Mouse (Mus musculus) ES-E14 (cell line): Measurements from ENCODE around the gene Bri3bp. TPM values are rescaled to one million over a fixed set of nuclear protein-coding genes. Genes with fewer than 3 reads are reported as not detected.
"Not testable (repeated sequence)": the region's sequence is repeated elsewhere in the genome, so short reads cannot be mapped to it uniquely, and the experiment has no call there.

Source experiments
- DNase-seq: peaks from one replicate; pipeline ENCODE4 v3.0.0-alpha.2; 2013; ENCODE audit warnings: low read depth, low spot score
- H3K27ac ChIP-seq: 2 replicates; pipeline ENCODE4 v1.5.1; 2012; ENCODE audit warnings: low read depth, mild to moderate bottlenecking, low read length, moderate library complexity, mixed read lengths; ENCODE audit not compliant: poor library complexity, insufficient read depth, severe bottlenecking
- H3K36me3 ChIP-seq: 2 replicates; pipeline ENCODE4 v1.6.1; 2012; ENCODE audit warnings: mild to moderate bottlenecking, low read length, moderate library complexity, mixed read lengths; ENCODE audit not compliant: control insufficient read depth, poor library complexity, insufficient read depth, severe bottlenecking
- H3K4me1 ChIP-seq, 2 experiments: fragments of 150-350 bp in 1 of 2; sonication (generic) in 1 of 2; 2 replicates each; pipeline ENCODE4 v1.6.1; 2012; ENCODE audit warnings: low read length in 2 of 2, mild to moderate bottlenecking in 1 of 2, mixed read lengths in 1 of 2; ENCODE audit not compliant: control insufficient read depth in 2 of 2, insufficient read depth in 2 of 2, poor library complexity in 1 of 2
- H3K4me3 ChIP-seq, 2 experiments: fragments of 150-350 bp in 1 of 2; sonication (generic) in 1 of 2; 2 replicates each; pipeline ENCODE4 v1.5.1; 2012; ENCODE audit warnings: low read length in 2 of 2, low read depth in 1 of 2, mild to moderate bottlenecking in 1 of 2, mixed read lengths in 1 of 2; ENCODE audit not compliant: insufficient read depth in 1 of 2, poor library complexity in 1 of 2, severe bottlenecking in 1 of 2
- H3K9ac ChIP-seq: 2 replicates; pipeline ENCODE4 v1.6.1; 2012; ENCODE audit warnings: low read depth, mild to moderate bottlenecking, low read length, mixed read lengths; ENCODE audit not compliant: poor library complexity, insufficient read depth, severe bottlenecking
- H3K9me3 ChIP-seq: fragments of 150-350 bp; sonication (generic); 2 replicates; pipeline ENCODE4 v1.6.1; 2012; ENCODE audit warnings: low read depth, mild to moderate bottlenecking, low read length; ENCODE audit not compliant: control insufficient read depth, insufficient read depth
- CHD2 ChIP-seq: IDR thresholded peaks from 2 replicates; pipeline ENCODE4 v1.6.1; 2014; ENCODE audit warnings: mild to moderate bottlenecking, low read depth, low read length, inconsistent platforms
- HCFC1 ChIP-seq: IDR thresholded peaks from 2 replicates; pipeline ENCODE4 v1.6.1; 2012; ENCODE audit warnings: low read length, inconsistent platforms, borderline replicate concordance; ENCODE audit not compliant: insufficient read depth
- MAFK ChIP-seq: IDR thresholded peaks from 2 replicates; pipeline ENCODE4 v1.6.1; 2014; ENCODE audit warnings: mild to moderate bottlenecking, low read depth, low read length, inconsistent platforms; ENCODE audit not compliant: insufficient read depth
- ZC3H11A ChIP-seq: IDR thresholded peaks from 2 replicates; pipeline ENCODE4 v1.6.1; 2012; ENCODE audit warnings: low read depth, mild to moderate bottlenecking, inconsistent platforms, low read length, borderline replicate concordance
- ZNF384 ChIP-seq: IDR thresholded peaks from 2 replicates; pipeline ENCODE4 v1.6.1; 2012; ENCODE audit warnings: low read depth, low read length, inconsistent platforms
- in situ Hi-C, 2 experiments: fragments of 600-800 bp; cut with MboI; formaldehyde crosslinking; loops; one replicate each; pipeline ENCODE4 v1.15.1; 2025; ENCODE audit warnings: low sequenced_read_pairs in 2 of 2, inconsistent platforms in 1 of 2; ENCODE audit not compliant: unreplicated experiment in 2 of 2
- total RNA-seq: library from RNA; depleted of rRNA; stranded (reverse); fragments of 300-350 nt; gene quantifications from 2 replicates; pipeline ENCODE4 v1.2.3, GENCODE M21; 2012

Gene Bri3bp
- total RNA-seq, 1 experiment = 52.7 TPM

DNA sequence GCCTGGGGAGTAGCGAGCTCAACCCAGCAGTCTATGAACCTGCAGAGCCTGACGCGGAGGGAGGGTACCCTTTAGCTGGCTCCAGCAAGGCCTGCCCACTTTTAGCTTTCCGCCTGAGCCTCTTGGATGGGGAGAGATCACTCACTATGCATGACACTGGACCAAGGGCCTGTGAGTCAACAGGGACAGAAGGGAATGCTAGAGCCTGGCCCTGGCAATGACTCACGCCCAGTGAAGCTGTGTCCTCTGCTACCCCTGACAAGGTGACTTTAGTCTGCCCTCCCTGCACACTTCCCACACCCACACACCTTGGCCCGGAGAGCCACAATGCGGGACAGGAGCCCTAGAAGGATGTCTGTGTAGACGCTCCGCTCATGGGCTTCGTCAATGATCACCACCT is 15.0 kb upstream of the Bri3bp start:
- Histone ChIP-seq H3K4me1 (peaks cover 0 to 4% of the 10 kb centered on the region in 2 experiments; a peak in 1 of 4 replicates), H3K36me3 (peaks cover 88% of the 10 kb centered on the region), H3K27ac (peak overlapping the region; percentile 2; the same call in 1 of the 2 replicates), H3K4me3 (no peak overlapping the region), H3K9ac (no peak overlapping the region), H3K9me3 (no peaks in the 10 kb centered on the region)
- in situ Hi-C loops = no loop called here
- TF ChIP-seq ZC3H11A = no peak
- no peak for DNase-seq

DNA sequence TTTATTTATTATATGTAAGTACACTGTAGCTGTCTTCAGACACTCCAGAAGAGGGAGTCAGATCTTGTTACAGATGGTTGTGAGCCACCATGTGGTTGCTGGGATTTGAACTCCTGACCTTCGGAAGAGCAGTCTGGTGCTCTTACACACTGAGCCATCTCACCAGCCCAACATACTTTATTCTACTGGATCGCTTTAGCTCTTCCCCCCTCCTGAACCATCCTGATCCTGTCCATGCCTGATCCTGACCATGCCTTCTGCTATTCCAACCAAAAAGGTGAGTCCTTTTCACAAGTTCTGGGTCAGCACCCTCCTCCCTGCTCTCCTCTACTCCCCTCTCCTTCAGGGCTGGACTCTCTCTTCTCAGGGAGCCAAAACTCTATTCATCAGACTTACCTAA is 9.0 kb upstream of the Bri3bp start:
- peaks cover 37% of the 10 kb centered on the region for H3K36me3 ChIP-seq
- DNase-seq, in situ Hi-C loops, H3K27ac ChIP-seq, H3K4me1 ChIP-seq, H3K4me3 ChIP-seq, H3K9ac ChIP-seq, H3K9me3 ChIP-seq: not testable (repeated sequence)

DNA sequence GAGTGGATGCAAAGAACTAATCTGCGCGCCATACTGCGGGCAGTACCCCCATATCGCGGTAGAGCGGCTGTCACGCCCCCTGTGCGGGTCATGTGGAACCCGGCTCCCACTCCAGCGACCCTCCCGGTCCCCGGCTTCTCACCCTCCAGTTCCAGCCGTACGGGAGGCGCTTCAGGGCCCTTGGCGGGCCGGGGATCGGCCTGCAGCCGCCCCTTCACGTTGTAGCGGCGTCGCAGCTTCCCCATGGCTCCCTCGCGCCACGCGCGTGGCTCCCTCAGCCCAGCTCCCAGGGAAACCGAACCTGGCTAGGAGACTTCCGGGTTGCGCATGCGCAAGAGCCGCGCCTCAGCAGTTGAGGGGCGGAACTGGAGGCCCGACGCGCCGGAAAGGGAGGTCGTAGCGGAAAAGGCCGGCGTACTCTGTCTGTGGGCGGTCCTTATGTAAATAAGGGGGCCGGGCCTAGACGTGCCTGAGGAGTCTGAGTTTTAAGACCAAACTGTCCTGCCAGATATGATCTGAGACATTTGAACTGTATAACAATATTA is 7.5 kb upstream of the Bri3bp start, which contains the start of gene Dhx37:
Gene Dhx37, minus strand, starts transcription at position 329 of the 545 bp plus-strand sequence.
- H3K27ac ChIP-seq = peak within 1 kb of the TSS; percentile 24; the same call in 1 of the 2 replicates
- DNase-seq = peak; percentile 96
- peaks cover 4 to 6% of the 10 kb centered on the region in 2 experiments; a peak in 2 of 4 replicates for H3K4me1 ChIP-seq
- in situ Hi-C loops = no loop called here
- TF ChIP-seq ZNF384 = no peak
- no peak for TF ChIP-seq MAFK
- TF ChIP-seq CHD2 = no peak
- peak within 1 kb of the TSS; percentile 89 for H3K9ac ChIP-seq
- H3K4me3 ChIP-seq = peak within 1 kb of the TSS; percentile 81
- H3K36me3 ChIP-seq = peaks cover 26% of the 10 kb centered on the region
- no peaks in the 10 kb centered on the region for H3K9me3 ChIP-seq

DNA sequence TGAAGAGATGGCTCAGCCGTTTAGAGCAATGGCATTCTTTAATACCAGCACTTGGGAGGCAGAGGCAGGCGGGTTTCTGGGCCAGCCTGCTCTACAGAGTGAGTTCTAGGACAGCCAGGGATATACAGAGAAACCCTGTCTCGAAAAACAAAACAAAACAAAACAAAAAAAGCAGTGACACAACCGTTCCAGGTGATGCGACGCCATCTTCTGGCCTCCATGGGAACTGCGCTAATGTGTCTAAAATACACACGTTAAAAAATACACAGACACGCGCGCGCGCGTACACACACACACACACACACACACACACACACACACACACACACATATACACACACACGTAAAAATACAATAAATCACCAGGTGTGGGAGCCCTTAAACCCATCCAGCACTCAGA is 7.0 kb upstream of the Bri3bp start:
- H3K9ac ChIP-seq, H3K4me1 ChIP-seq, in situ Hi-C loops, H3K9me3 ChIP-seq, H3K27ac ChIP-seq: not testable (repeated sequence)
- peak; percentile 50 for DNase-seq
- H3K36me3 ChIP-seq = peaks cover 21% of the 10 kb centered on the region
- H3K4me3 ChIP-seq = peak overlapping the region; percentile 16 to 81; a peak in 2 of 4 replicates

DNA sequence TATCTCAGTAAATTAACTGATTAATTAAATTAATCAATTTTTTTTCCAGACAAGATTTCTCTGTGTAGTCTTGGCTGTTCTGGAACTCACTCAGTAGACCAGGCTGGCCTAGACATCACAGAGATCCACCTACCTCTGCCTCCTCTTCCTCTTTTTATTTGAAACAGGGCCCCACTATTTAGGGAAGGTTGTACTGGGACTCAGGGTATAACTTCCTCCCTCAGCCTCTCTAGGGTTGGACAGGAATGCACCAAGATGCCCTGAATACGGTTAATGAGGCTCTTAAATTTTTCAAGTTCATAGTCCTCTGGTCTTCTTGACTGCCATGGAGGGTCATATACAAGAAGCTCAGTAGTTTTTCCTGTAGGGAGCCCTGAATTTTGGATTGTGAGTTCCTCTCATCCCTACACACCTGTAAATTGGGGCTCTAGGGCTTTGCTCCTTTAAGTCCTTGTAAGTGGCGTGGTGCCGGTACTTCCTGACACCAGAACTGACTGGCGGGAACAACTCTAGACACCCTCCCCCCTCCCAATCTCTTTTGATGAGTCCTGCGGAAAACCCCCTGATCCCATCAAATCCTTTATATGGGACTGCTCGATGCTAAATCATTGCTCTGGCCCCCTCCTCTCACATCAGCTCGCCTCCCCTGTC is 660 bp upstream of the Bri3bp start:
- in situ Hi-C loops = no loop called here
- no peaks in the 10 kb centered on the region for H3K36me3 ChIP-seq
- peaks cover 4 to 5% of the 10 kb centered on the region in 2 experiments for H3K4me1 ChIP-seq
- no peaks in the 10 kb centered on the region for H3K9me3 ChIP-seq
- DNase-seq = no peak
- TF ChIP-seq CHD2 (no peak), MAFK (no peak), ZC3H11A (no peak), ZNF384 (no peak), HCFC1 (no peak)
- H3K27ac ChIP-seq = peak overlapping the region; percentile 56
- peak overlapping the region; percentile 75 for H3K9ac ChIP-seq
- peak overlapping the region; percentile 95 to 100 for H3K4me3 ChIP-seq
